Mouse (Mus musculus) mature B cell (primary cell): ENCODE data around the gene Enpp7.

Source experiments
- in situ Hi-C: fragments of 300-500 bp; cut with MboI; formaldehyde crosslinking; loops from 2 replicates; pipeline ENCODE4 v1.14.3; 2019

Gene Enpp7

GRCm38 (mm10) chr11:118998540-118999265 is 10.7 kb downstream of the Enpp7 start:
- in situ Hi-C loops = no loop called here

GRCm38 (mm10) chr11:118999361-118999804 is 11.4 kb downstream of the Enpp7 start:
- in situ Hi-C loops = no loop called here

GRCm38 (mm10) chr11:119000877-119001276 is 12.9 kb downstream of the Enpp7 start:
- in situ Hi-C loops = no loop called here

GRCm38 (mm10) chr11:119001493-119002128 is 13.6 kb downstream of the Enpp7 start:
- in situ Hi-C loops = no loop called here

- in situ Hi-C loops = no loop called here
These were observed 17.7 kb downstream of the Enpp7 start for GRCm38 (mm10) chr11:119005547-119006275.

- in situ Hi-C loops = no loop called here
These were observed 18.5 kb downstream of the Enpp7 start for GRCm38 (mm10) chr11:119006462-119006861.

- in situ Hi-C loops = no loop called here
These were observed 19.8 kb downstream of the Enpp7 start for GRCm38 (mm10) chr11:119007461-119008456.

GRCm38 (mm10) chr11:119014455-119014854 is 26.5 kb downstream of the Enpp7 start:
- in situ Hi-C loops = no loop called here

GRCm38 (mm10) chr11:119017506-119017905 is 29.5 kb downstream of the Enpp7 start:
- in situ Hi-C loops = no loop called here

- in situ Hi-C loops = no loop called here
These were observed 33.2 kb downstream of the Enpp7 start for GRCm38 (mm10) chr11:119021180-119021579.

GRCm38 (mm10) chr11:119022068-119022894 is 34.3 kb downstream of the Enpp7 start:
- in situ Hi-C loops = no loop called here

- in situ Hi-C loops = no loop called here
These were observed 35.1 kb downstream of the Enpp7 start, which contains the start of gene Cbx2 for GRCm38 (mm10) chr11:119022895-119023615. Cbx2 (plus strand) TSS chr11:119022962.

GRCm38 (mm10) chr11:119023616-119023980 is 35.6 kb downstream of the Enpp7 start:
- in situ Hi-C loops = no loop called here

- in situ Hi-C loops = no loop called here
These were observed 36.3 kb downstream of the Enpp7 start for GRCm38 (mm10) chr11:119024260-119024659.

GRCm38 (mm10) chr11:119026203-119026602 is 38.2 kb downstream of the Enpp7 start:
- in situ Hi-C loops = no loop called here

- in situ Hi-C loops = no loop called here
These were observed 46.0 kb downstream of the Enpp7 start for GRCm38 (mm10) chr11:119033874-119034558.

- in situ Hi-C loops = no loop called here
These were observed 46.6 kb downstream of the Enpp7 start for GRCm38 (mm10) chr11:119034635-119035034.

GRCm38 (mm10) chr11:119035094-119035685 is 47.2 kb downstream of the Enpp7 start:
- in situ Hi-C loops = no loop called here

- in situ Hi-C loops = no loop called here
These were observed 47.7 kb downstream of the Enpp7 start for GRCm38 (mm10) chr11:119035686-119036165.
